Mouse (Mus musculus): ENCODE data around the gene Dnm3. TPM values are rescaled to one million over a fixed set of nuclear protein-coding genes. Genes with fewer than 3 reads are reported as not detected.

Dnm3 gene
- polyA plus RNA-seq, 1 experiment = 1.6 TPM

GRCm38 (mm10) chr1:161957964-161958950 is 519.6 kb downstream of the Dnm3 start:
- TF ChIP-seq CEBPB (IDR thresholded peaks at IDR 0.05; ENCODE audit: low read depth) = no peak
- TF ChIP-seq MYOG (IDR thresholded peaks at IDR 0.05; ENCODE audit: control insufficient read depth, extremely low read depth, insufficient read length) = no peak
- TF ChIP-seq CTCF (IDR thresholded peaks at IDR 0.05; ENCODE audit: control insufficient read depth, insufficient read depth, insufficient read length) = no peak
- TF ChIP-seq FOSL1 (IDR thresholded peaks at IDR 0.05; ENCODE audit: insufficient read depth, low read length, poor library complexity, severe bottlenecking) = no peak
- TF ChIP-seq MYOD1 (IDR thresholded peaks at IDR 0.05; ENCODE audit: control insufficient read depth, insufficient read length, low read depth) = no peak
- TF ChIP-seq MAX (IDR thresholded peaks at IDR 0.05) = no peak
- no peak for TF ChIP-seq USF1 (IDR thresholded peaks at IDR 0.05; ENCODE audit: low read depth)
- H3K4me3 ChIP-seq (ENCODE audit: insufficient read depth, poor library complexity, severe bottlenecking) = no peak overlapping the region
- H3K79me3 ChIP-seq (ENCODE audit: low read depth) = no peaks in the 10 kb centered on the region
- H3ac ChIP-seq (ENCODE audit: control insufficient read depth, insufficient read length, low read depth) = no peak overlapping the region
- peaks cover 22% of the 10 kb centered on the region for H3K27me3 ChIP-seq (ENCODE audit: control insufficient read depth, insufficient read depth, insufficient read length)
- no peaks in the 10 kb centered on the region for H3K36me3 ChIP-seq (ENCODE audit: control insufficient read depth, insufficient read depth)
- H3K79me2 ChIP-seq (ENCODE audit: control insufficient read depth, insufficient read depth) = no peaks in the 10 kb centered on the region

GRCm38 (mm10) chr1:161955846-161956245 is 522.0 kb downstream of the Dnm3 start:
- Histone ChIP-seq H3K27me3 (ENCODE audit: control insufficient read depth, insufficient read depth, insufficient read length) (peaks cover 22% of the 10 kb centered on the region), H3K79me2 (ENCODE audit: control insufficient read depth, insufficient read depth) (no peaks in the 10 kb centered on the region), H3K79me3 (ENCODE audit: low read depth) (no peaks in the 10 kb centered on the region), H3ac (ENCODE audit: control insufficient read depth, insufficient read length, low read depth) (no peak overlapping the region), H3K36me3 (ENCODE audit: control insufficient read depth, insufficient read depth) (no peaks in the 10 kb centered on the region), H3K4me3 (ENCODE audit: insufficient read depth, poor library complexity, severe bottlenecking) (no peak overlapping the region)
- TF ChIP-seq MYOG (IDR thresholded peaks at IDR 0.05; ENCODE audit: control insufficient read depth, extremely low read depth, insufficient read length) (no peak), USF1 (IDR thresholded peaks at IDR 0.05; ENCODE audit: low read depth) (no peak), CEBPB (IDR thresholded peaks at IDR 0.05; ENCODE audit: low read depth) (no peak), CTCF (IDR thresholded peaks at IDR 0.05; ENCODE audit: control insufficient read depth, insufficient read depth, insufficient read length) (no peak), MYOD1 (IDR thresholded peaks at IDR 0.05; ENCODE audit: control insufficient read depth, insufficient read length, low read depth) (no peak), FOSL1 (IDR thresholded peaks at IDR 0.05; ENCODE audit: insufficient read depth, low read length, poor library complexity, severe bottlenecking) (no peak), MAX (IDR thresholded peaks at IDR 0.05) (no peak)

- Histone ChIP-seq H3ac (ENCODE audit: control insufficient read depth, insufficient read length, low read depth) (no peak overlapping the region), H3K4me3 (ENCODE audit: insufficient read depth, poor library complexity, severe bottlenecking) (no peak overlapping the region)
- TF ChIP-seq MYOG (IDR thresholded peaks at IDR 0.05; ENCODE audit: control insufficient read depth, extremely low read depth, insufficient read length) = no peak
- no peak for TF ChIP-seq USF1 (IDR thresholded peaks at IDR 0.05; ENCODE audit: low read depth)
- no peak for TF ChIP-seq MYOD1 (IDR thresholded peaks at IDR 0.05; ENCODE audit: control insufficient read depth, insufficient read length, low read depth)
- TF ChIP-seq MAX (IDR thresholded peaks at IDR 0.05) = no peak
- TF ChIP-seq CTCF (IDR thresholded peaks at IDR 0.05; ENCODE audit: control insufficient read depth, insufficient read depth, insufficient read length) = no peak
- no peak for TF ChIP-seq FOSL1 (IDR thresholded peaks at IDR 0.05; ENCODE audit: insufficient read depth, low read length, poor library complexity, severe bottlenecking)
- no peak for TF ChIP-seq CEBPB (IDR thresholded peaks at IDR 0.05; ENCODE audit: low read depth)
Measured at GRCm38 (mm10) chr1:161952599-161952998, 525.2 kb downstream of the Dnm3 start.

GRCm38 (mm10) chr1:161951009-161951779 is 526.6 kb downstream of the Dnm3 start:
- no peak for TF ChIP-seq MYOG (IDR thresholded peaks at IDR 0.05; ENCODE audit: control insufficient read depth, extremely low read depth, insufficient read length)
- TF ChIP-seq USF1 (IDR thresholded peaks at IDR 0.05; ENCODE audit: low read depth) = no peak
- TF ChIP-seq CTCF (IDR thresholded peaks at IDR 0.05; ENCODE audit: control insufficient read depth, insufficient read depth, insufficient read length) = no peak
- no peak for TF ChIP-seq CEBPB (IDR thresholded peaks at IDR 0.05; ENCODE audit: low read depth)
- TF ChIP-seq MYOD1 (IDR thresholded peaks at IDR 0.05; ENCODE audit: control insufficient read depth, insufficient read length, low read depth) = no peak
- TF ChIP-seq MAX (IDR thresholded peaks at IDR 0.05) = no peak
- no peak for TF ChIP-seq FOSL1 (IDR thresholded peaks at IDR 0.05; ENCODE audit: insufficient read depth, low read length, poor library complexity, severe bottlenecking)
- H3K79me2 ChIP-seq (ENCODE audit: control insufficient read depth, insufficient read depth) = no peaks in the 10 kb centered on the region
- H3ac ChIP-seq (ENCODE audit: control insufficient read depth, insufficient read length, low read depth) = no peak overlapping the region
- H3K4me3 ChIP-seq (ENCODE audit: insufficient read depth, poor library complexity, severe bottlenecking) = no peak overlapping the region
- H3K36me3 ChIP-seq (ENCODE audit: control insufficient read depth, insufficient read depth) = no peaks in the 10 kb centered on the region
- H3K27me3 ChIP-seq (ENCODE audit: control insufficient read depth, insufficient read depth, insufficient read length) = peaks cover 4% of the 10 kb centered on the region
- H3K79me3 ChIP-seq (ENCODE audit: low read depth) = no peaks in the 10 kb centered on the region

More at GRCm38 (mm10) chr1:161952599-161952998, 525.2 kb downstream of the Dnm3 start:
- Histone ChIP-seq H3K27me3 (ENCODE audit: control insufficient read depth, insufficient read depth, insufficient read length) (peaks cover 9% of the 10 kb centered on the region), H3K36me3 (ENCODE audit: control insufficient read depth, insufficient read depth) (no peaks in the 10 kb centered on the region), H3K79me3 (ENCODE audit: low read depth) (no peaks in the 10 kb centered on the region), H3K79me2 (ENCODE audit: control insufficient read depth, insufficient read depth) (no peaks in the 10 kb centered on the region)

GRCm38 (mm10) chr1:161942082-161942481 is 535.8 kb downstream of the Dnm3 start:
- H3K79me3 ChIP-seq (ENCODE audit: low read depth) = no peaks in the 10 kb centered on the region
- no peak overlapping the region for H3K4me3 ChIP-seq (ENCODE audit: insufficient read depth, poor library complexity, severe bottlenecking)
- no peak overlapping the region for H3ac ChIP-seq (ENCODE audit: control insufficient read depth, insufficient read length, low read depth)
- TF ChIP-seq FOSL1 (IDR thresholded peaks at IDR 0.05; ENCODE audit: insufficient read depth, low read length, poor library complexity, severe bottlenecking) = no peak
- TF ChIP-seq MYOG (IDR thresholded peaks at IDR 0.05; ENCODE audit: control insufficient read depth, extremely low read depth, insufficient read length) = no peak
- no peak for TF ChIP-seq MAX (IDR thresholded peaks at IDR 0.05)
- no peak for TF ChIP-seq CEBPB (IDR thresholded peaks at IDR 0.05; ENCODE audit: low read depth)
- no peak for TF ChIP-seq USF1 (IDR thresholded peaks at IDR 0.05; ENCODE audit: low read depth)
- H3K27me3 ChIP-seq (ENCODE audit: control insufficient read depth, insufficient read depth, insufficient read length) = no peaks in the 10 kb centered on the region
- H3K79me2 ChIP-seq (ENCODE audit: control insufficient read depth, insufficient read depth) = no peaks in the 10 kb centered on the region
- no peaks in the 10 kb centered on the region for H3K36me3 ChIP-seq (ENCODE audit: control insufficient read depth, insufficient read depth)

Small RNAs within 50 kb of the gene (microRNA-seq; reads per million reads assigned to microRNA genes)
- gene Mir199a-2 (ENCODE audit: borderline microRNAs expressed) = 61.6 reads per million, percentile 71 among the genes with 10 or more reads in this experiment
- gene Mir214 (ENCODE audit: borderline microRNAs expressed) = 5,077 reads per million, percentile 93 among the genes with 10 or more reads in this experiment

Other genes starting within 250 kb of the Dnm3 start
- gene Mettl13, start 70.5 kb upstream of the Dnm3 start, polyA plus RNA-seq (2012; fragmentation: generic; extraction: Trizol) = 21.2 TPM
- gene Vamp4, start 92.5 kb upstream of the Dnm3 start, polyA plus RNA-seq (2012; fragmentation: generic; extraction: Trizol) = 12.3 TPM
- gene Myoc, start 161.1 kb upstream of the Dnm3 start, polyA plus RNA-seq (2012; fragmentation: generic; extraction: Trizol) = not detected
- not detected for gene Myocos, start 180.2 kb upstream of the Dnm3 start, polyA plus RNA-seq (2012; fragmentation: generic; extraction: Trizol)

Measured in C2C12 (cell line).